Mouse (Mus musculus) lung, embryonic 14.5 days (tissue): Measurements from ENCODE around the gene Spast. TPM values are rescaled to one million over a fixed set of nuclear protein-coding genes. Genes with fewer than 3 reads are reported as not detected.

Experiments
- ATAC-seq: fragments of 200-750 bp; cut with Nextera tagmentation; 2 replicates; pipeline ENCODE4 v1.8.0; 2017; ENCODE audit warnings: mild to moderate bottlenecking, moderate TSS enrichment, moderate library complexity; ENCODE audit not compliant: insufficient read depth
- DNase-seq: peaks from one replicate; pipeline ENCODE4 v3.0.0-alpha.2; 2015
- H3K27ac ChIP-seq: fragments of 300-500 bp; sonication (generic); 2 replicates; pipeline ENCODE4 v1.5.1; 2014; ENCODE audit warnings: low read depth, mild to moderate bottlenecking, moderate library complexity
- H3K27me3 ChIP-seq: fragments of 300-500 bp; sonication (generic); 2 replicates; pipeline ENCODE4 v1.6.1; 2014; ENCODE audit warnings: low read length, control low read depth; ENCODE audit not compliant: insufficient read depth
- H3K36me3 ChIP-seq: fragments of 300-500 bp; sonication (generic); 2 replicates; pipeline ENCODE4 v1.6.1; 2014; ENCODE audit warnings: control low read depth; ENCODE audit not compliant: insufficient read depth
- H3K4me1 ChIP-seq: fragments of 300-500 bp; sonication (generic); 2 replicates; pipeline ENCODE4 v1.6.1; 2014; ENCODE audit warnings: antibody characterized with exemption, control low read depth; ENCODE audit not compliant: insufficient read depth
- H3K4me2 ChIP-seq: fragments of 300-500 bp; sonication (generic); 2 replicates; pipeline ENCODE4 v1.6.1; 2014; ENCODE audit warnings: mild to moderate bottlenecking
- H3K4me3 ChIP-seq: fragments of 300-500 bp; sonication (generic); 2 replicates; pipeline ENCODE4 v1.5.1; 2014; ENCODE audit warnings: low read depth, low read length
- H3K9ac ChIP-seq: fragments of 300-500 bp; sonication (generic); 2 replicates; pipeline ENCODE4 v1.6.1; 2014
- H3K9me3 ChIP-seq: fragments of 300-500 bp; sonication (generic); 2 replicates; pipeline ENCODE4 v1.6.1; 2016; ENCODE audit warnings: low read depth, low read length, control low read depth
- CTCF ChIP-seq: IDR thresholded peaks from 2 replicates; pipeline ENCODE4 v1.5.1; 2016; ENCODE audit warnings: antibody characterized with exemption, low read depth
- WGBS: fragments of 180-500 bp; shearing (Covaris S2); extraction: QIAGEN DNeasy Blood & Tissue Kit; methylation state at CpG from one replicate; pipeline ENCODE4 v1.1.7; 2014; 5-methylcytosine and 5-hydroxymethylcytosine counted together
- polyA plus RNA-seq: library from polyadenylated mRNA; unstranded; fragments of >200 nt; fragmentation: Nextera tagmentation; extraction: Ambion mirVana; gene quantifications from 2 replicates; pipeline ENCODE4 v1.2.1, GENCODE M21; 2014

Gene Spast
- 25.8 and 26.7 TPM in 2 replicates for polyA plus RNA-seq

GRCm38 (mm10) chr17:74338937-74339804 is at the start of gene Spast:
Gene Spast (plus strand): TSS chr17:74338987.
- no peaks in the 10 kb centered on the region for H3K27me3 ChIP-seq
- 0 out of 2 replicates have a peak, but pooled peaks cover 5% of the 10 kb centered on the region for H3K4me1 ChIP-seq
- H3K4me3 ChIP-seq = peak within 1 kb of the TSS; percentile 95
- ATAC-seq = peak; percentile 90
- no peak for TF ChIP-seq CTCF
- DNase-seq = peak; percentile 79
- under 1% methylated on average over 70 of the region's 90 CpGs for WGBS
- H3K9ac ChIP-seq = peak within 1 kb of the TSS; percentile 91
- H3K36me3 ChIP-seq = 0 out of 2 replicates have a peak, but pooled peaks cover 10% of the 10 kb centered on the region
- H3K27ac ChIP-seq = peak within 1 kb of the TSS; percentile 97
- peak within 1 kb of the TSS; percentile 64 for H3K4me2 ChIP-seq
- no peaks in the 10 kb centered on the region for H3K9me3 ChIP-seq

GRCm38 (mm10) chr17:74290198-74290597 is 48.6 kb upstream of the Spast start:
- no peaks in the 10 kb centered on the region for H3K36me3 ChIP-seq
- H3K9me3 ChIP-seq = no peaks in the 10 kb centered on the region
- DNase-seq (no peak), ATAC-seq (no peak)
- WGBS = 77% methylated on average over 3 of the region's 3 CpGs
- no peak overlapping the region for H3K9ac ChIP-seq
- no peak for TF ChIP-seq CTCF
- H3K4me3 ChIP-seq = no peak overlapping the region
- H3K27me3 ChIP-seq = no peaks in the 10 kb centered on the region
- H3K27ac ChIP-seq = no peak overlapping the region
- no peak overlapping the region for H3K4me2 ChIP-seq
- peaks cover 10% of the 10 kb centered on the region; the same call in 1 of the 2 replicates for H3K4me1 ChIP-seq

GRCm38 (mm10) chr17:74290869-74291268 is 47.9 kb upstream of the Spast start:
- no peak overlapping the region for H3K4me2 ChIP-seq
- ATAC-seq = no peak
- H3K27ac ChIP-seq = no peak overlapping the region
- no peak overlapping the region for H3K4me3 ChIP-seq
- peaks cover 10% of the 10 kb centered on the region; the same call in 1 of the 2 replicates for H3K4me1 ChIP-seq
- no peak for TF ChIP-seq CTCF
- DNase-seq = peak; percentile 30
- H3K36me3 ChIP-seq = no peaks in the 10 kb centered on the region
- no peaks in the 10 kb centered on the region for H3K27me3 ChIP-seq
- H3K9me3 ChIP-seq = no peaks in the 10 kb centered on the region
- no peak overlapping the region for H3K9ac ChIP-seq

GRCm38 (mm10) chr17:74291640-74292361 is 47.0 kb upstream of the Spast start:
- TF ChIP-seq CTCF = no peak

GRCm38 (mm10) chr17:74293687-74294425 is 44.9 kb upstream of the Spast start:
- peak overlapping the region; percentile 63 for H3K4me2 ChIP-seq
- WGBS = 2% methylated on average over 18 of the region's 18 CpGs
- peak overlapping the region; percentile 99 for H3K27ac ChIP-seq
- TF ChIP-seq CTCF = no peak
- no peaks in the 10 kb centered on the region for H3K27me3 ChIP-seq
- DNase-seq (peak; percentile 59), ATAC-seq (no peak)
- H3K36me3 ChIP-seq = peaks cover 3% of the 10 kb centered on the region; the same call in 1 of the 2 replicates
- peaks cover 10% of the 10 kb centered on the region; the same call in 1 of the 2 replicates for H3K4me1 ChIP-seq
- H3K9me3 ChIP-seq = no peaks in the 10 kb centered on the region
- H3K9ac ChIP-seq = peak overlapping the region; percentile 90
- peak overlapping the region; percentile 91 for H3K4me3 ChIP-seq

More at GRCm38 (mm10) chr17:74291640-74292361, 47.0 kb upstream of the Spast start:
- DNase-seq (no peak), ATAC-seq (no peak)
- H3K27me3 ChIP-seq = no peaks in the 10 kb centered on the region
- H3K4me2 ChIP-seq = peak overlapping the region; percentile 41; the same call in 1 of the 2 replicates
- no peak overlapping the region for H3K9ac ChIP-seq
- H3K4me1 ChIP-seq = peaks cover 10% of the 10 kb centered on the region; the same call in 1 of the 2 replicates
- H3K9me3 ChIP-seq = no peaks in the 10 kb centered on the region
- H3K4me3 ChIP-seq = no peak overlapping the region
- 74% methylated on average over 4 of the region's 4 CpGs for WGBS
- no peak overlapping the region for H3K27ac ChIP-seq
- H3K36me3 ChIP-seq = no peaks in the 10 kb centered on the region

- H3K9me3 ChIP-seq = no peaks in the 10 kb centered on the region
- under 1% methylated on average over 74 of the region's 80 CpGs for WGBS
- no peak for TF ChIP-seq CTCF
- H3K4me1 ChIP-seq = peaks cover 10% of the 10 kb centered on the region; the same call in 1 of the 2 replicates
- H3K4me2 ChIP-seq = peak overlapping the region; percentile 63
- peak overlapping the region; percentile 91 for H3K4me3 ChIP-seq
- H3K27me3 ChIP-seq = no peaks in the 10 kb centered on the region
- peaks cover 8% of the 10 kb centered on the region; the same call in 1 of the 2 replicates for H3K36me3 ChIP-seq
- H3K27ac ChIP-seq = peak overlapping the region; percentile 99
- H3K9ac ChIP-seq = peak overlapping the region; percentile 90
- DNase-seq = peak; percentile 88
- peak; percentile 86 for ATAC-seq
These were observed 44.3 kb upstream of the Spast start for GRCm38 (mm10) chr17:74294426-74295025.
